Mouse (Mus musculus) heart, postnatal 0 days (tissue): ENCODE data around the gene Hcfc2. TPM values are rescaled to one million over a fixed set of nuclear protein-coding genes. Genes with fewer than 3 reads are reported as not detected.

ENCODE experiments used
- ATAC-seq: fragments of 200-750 bp; cut with Nextera tagmentation; 2 replicates; pipeline ENCODE4 v1.8.0; 2017; ENCODE audit warnings: low read depth, moderate number of reproducible peaks, moderate library complexity; ENCODE audit not compliant: insufficient read depth
- DNase-seq: peaks from one replicate; pipeline ENCODE4 v3.0.0-alpha.2; 2016; ENCODE audit warnings: low spot score
- H3K27ac ChIP-seq: fragments of 300-500 bp; sonication (generic); 2 replicates; pipeline ENCODE4 v1.5.1; 2014; ENCODE audit warnings: low read depth, mild to moderate bottlenecking
- H3K27me3 ChIP-seq: fragments of 300-500 bp; sonication (generic); 2 replicates; pipeline ENCODE4 v1.6.1; 2014; ENCODE audit warnings: low read length, mixed read lengths; ENCODE audit not compliant: control insufficient read depth, insufficient read depth
- H3K36me3 ChIP-seq: fragments of 300-500 bp; sonication (generic); replicated peaks from 2 replicates; pipeline ENCODE4 v1.6.1; 2014; ENCODE audit warnings: low read length, mixed read lengths; ENCODE audit not compliant: control insufficient read depth, insufficient read depth
- H3K4me1 ChIP-seq: fragments of 300-500 bp; sonication (generic); 2 replicates; pipeline ENCODE4 v1.6.1; 2014; ENCODE audit warnings: antibody characterized with exemption; ENCODE audit not compliant: control insufficient read depth, insufficient read depth
- H3K4me2 ChIP-seq: fragments of 300-500 bp; sonication (generic); 2 replicates; pipeline ENCODE4 v1.6.1; 2014; ENCODE audit warnings: low read depth, mild to moderate bottlenecking, low read length, moderate library complexity
- H3K4me3 ChIP-seq: fragments of 300-500 bp; sonication (generic); 2 replicates; pipeline ENCODE4 v1.5.1; 2014; ENCODE audit warnings: low read depth, low read length
- H3K9ac ChIP-seq: fragments of 300-500 bp; sonication (generic); replicated peaks from 2 replicates; pipeline ENCODE4 v1.6.1; 2014; ENCODE audit warnings: low read depth, low read length, mixed read lengths
- H3K9me3 ChIP-seq: fragments of 300-500 bp; sonication (generic); replicated peaks from 2 replicates; pipeline ENCODE4 v1.6.1; 2016; ENCODE audit warnings: low read length; ENCODE audit not compliant: control insufficient read depth
- CTCF ChIP-seq: IDR thresholded peaks from 2 replicates; pipeline ENCODE4 v1.5.1; 2016; ENCODE audit warnings: antibody characterized with exemption, control low read depth, low read depth
- EP300 ChIP-seq: IDR thresholded peaks from 2 replicates; pipeline ENCODE4 v1.6.1; 2016; ENCODE audit warnings: antibody characterized with exemption, low read depth
- WGBS: fragments of 180-500 bp; shearing (Covaris S2); extraction: QIAGEN DNeasy Blood & Tissue Kit; methylation state at CpG from one replicate; pipeline ENCODE4 v1.1.7; 2014; 5-methylcytosine and 5-hydroxymethylcytosine counted together
- polyA plus RNA-seq: library from polyadenylated mRNA; unstranded; fragments of >200 nt; fragmentation: Nextera tagmentation; extraction: Ambion mirVana; gene quantifications from 2 replicates; pipeline ENCODE4 v1.2.1, GENCODE M21; 2015
- total RNA-seq: library from RNA; depleted of rRNA; stranded (reverse); fragments of >200 nt; gene quantifications from 2 replicates; pipeline ENCODE4 v1.2.3, GENCODE M21; 2014; ENCODE audit warnings: low replicate concordance

Gene Hcfc2
- total and polyA plus RNA-seq, 2 experiments from 2014 or later, result 30.5 to 34.3 TPM

GRCm38 (mm10) chr10:82661820-82662219 is 34.1 kb upstream of the Hcfc2 start:
- Histone ChIP-seq H3K9ac (no peak overlapping the region), H3K4me2 (no peak overlapping the region), H3K36me3 (no peaks in the 10 kb centered on the region), H3K27me3 (no peaks in the 10 kb centered on the region), H3K4me1 (peaks cover 3% of the 10 kb centered on the region; the same call in 1 of the 2 replicates), H3K27ac (no peak overlapping the region; the same call in 1 of the 2 replicates), H3K4me3 (no peak overlapping the region), H3K9me3 (no peaks in the 10 kb centered on the region)
- ATAC-seq (no peak), DNase-seq (no peak)
- TF ChIP-seq CTCF, result no peak
- no peak for TF ChIP-seq EP300
- 79% methylated on average over 8 of the region's 8 CpGs for WGBS

GRCm38 (mm10) chr10:82662267-82662990 is 33.5 kb upstream of the Hcfc2 start:
- WGBS, result 67% methylated on average over 14 of the region's 14 CpGs

GRCm38 (mm10) chr10:82663289-82663688 is 32.7 kb upstream of the Hcfc2 start:
- TF ChIP-seq CTCF (no peak), EP300 (no peak)

More at GRCm38 (mm10) chr10:82662267-82662990, 33.5 kb upstream of the Hcfc2 start:
- H3K4me3 ChIP-seq, result no peak overlapping the region
- no peak overlapping the region for H3K9ac ChIP-seq
- H3K27ac ChIP-seq, result no peak overlapping the region; the same call in 1 of the 2 replicates
- H3K27me3 ChIP-seq, result no peaks in the 10 kb centered on the region
- no peak for TF ChIP-seq EP300
- no peak for TF ChIP-seq CTCF
- no peak for ATAC-seq
- no peaks in the 10 kb centered on the region for H3K9me3 ChIP-seq
- no peaks in the 10 kb centered on the region for H3K36me3 ChIP-seq
- no peak for DNase-seq
- peaks cover 5% of the 10 kb centered on the region; the same call in 1 of the 2 replicates for H3K4me1 ChIP-seq
- H3K4me2 ChIP-seq, result no peak overlapping the region

GRCm38 (mm10) chr10:82665951-82666350 is 30.0 kb upstream of the Hcfc2 start:
- no peak for TF ChIP-seq EP300

More at GRCm38 (mm10) chr10:82663289-82663688, 32.7 kb upstream of the Hcfc2 start:
- H3K9me3 ChIP-seq, result no peaks in the 10 kb centered on the region
- no peak overlapping the region for H3K9ac ChIP-seq
- H3K4me3 ChIP-seq, result no peak overlapping the region
- no peak overlapping the region for H3K4me2 ChIP-seq
- no peak for DNase-seq
- 74% methylated on average over 2 of the region's 2 CpGs for WGBS
- no peaks in the 10 kb centered on the region for H3K27me3 ChIP-seq
- no peak overlapping the region for H3K27ac ChIP-seq
- no peak for ATAC-seq
- H3K36me3 ChIP-seq, result no peaks in the 10 kb centered on the region
- peaks cover 5% of the 10 kb centered on the region; the same call in 1 of the 2 replicates for H3K4me1 ChIP-seq

GRCm38 (mm10) chr10:82666436-82667234 is 29.3 kb upstream of the Hcfc2 start:
- DNase-seq (peak; percentile 91), ATAC-seq (peak; percentile 92)
- H3K4me2 ChIP-seq, result peak overlapping the region; percentile 50
- H3K4me1 ChIP-seq, result peaks cover 5% of the 10 kb centered on the region; the same call in 1 of the 2 replicates
- TF ChIP-seq CTCF (peak; percentile 89), EP300 (no peak)
- H3K27ac ChIP-seq, result no peak overlapping the region
- no peaks in the 10 kb centered on the region for H3K36me3 ChIP-seq
- 8% methylated on average over 22 of the region's 22 CpGs for WGBS
- H3K9ac ChIP-seq, result no peak overlapping the region
- no peaks in the 10 kb centered on the region for H3K27me3 ChIP-seq
- H3K4me3 ChIP-seq, result peak overlapping the region; percentile 24
- H3K9me3 ChIP-seq, result no peaks in the 10 kb centered on the region

More at GRCm38 (mm10) chr10:82665951-82666350, 30.0 kb upstream of the Hcfc2 start:
- H3K4me2 ChIP-seq, result peak overlapping the region; percentile 50; the same call in 1 of the 2 replicates
- H3K4me1 ChIP-seq, result peaks cover 5% of the 10 kb centered on the region; the same call in 1 of the 2 replicates
- no peak overlapping the region for H3K4me3 ChIP-seq
- DNase-seq (no peak), ATAC-seq (no peak)
- H3K36me3 ChIP-seq, result no peaks in the 10 kb centered on the region
- 61% methylated on average over 3 of the region's 3 CpGs for WGBS
- no peaks in the 10 kb centered on the region for H3K27me3 ChIP-seq
- no peak overlapping the region for H3K9ac ChIP-seq
- no peak overlapping the region for H3K27ac ChIP-seq
- H3K9me3 ChIP-seq, result no peaks in the 10 kb centered on the region
